ENCODE assay signal across 8 mouse cellular contexts in the genomic region with DNA sequence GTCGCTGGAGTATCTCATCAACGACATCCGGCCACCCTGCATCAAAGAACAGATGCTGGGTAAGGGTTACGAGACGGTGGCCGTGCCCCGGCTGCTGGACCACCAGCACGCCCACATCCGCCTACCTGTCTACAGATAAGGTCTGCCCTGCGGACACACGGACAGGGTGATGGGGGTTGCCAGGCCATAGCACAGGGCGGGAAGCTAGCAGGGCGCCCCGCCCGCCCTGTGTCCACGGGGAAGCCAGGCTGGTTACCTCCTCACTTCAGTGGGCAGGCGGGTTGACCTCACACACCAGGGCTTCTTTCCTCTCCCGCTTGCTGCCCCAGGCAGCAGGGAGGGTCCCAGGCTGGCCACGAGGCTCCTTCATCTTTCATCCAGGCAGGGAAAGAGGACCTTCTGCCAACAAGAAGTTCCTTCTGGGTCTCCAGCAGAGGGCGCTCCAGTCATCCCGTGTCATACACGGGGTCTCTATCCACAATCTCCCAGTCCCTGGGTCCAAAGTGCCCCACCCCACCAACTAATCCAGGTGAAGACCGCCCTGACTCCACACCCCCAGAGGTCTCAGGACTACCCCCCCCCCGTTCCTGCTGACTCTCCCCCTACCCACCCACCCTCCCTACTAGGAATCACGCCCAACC. TPM values are rescaled to one million over a fixed set of nuclear protein-coding genes. Genes with fewer than 3 reads are reported as not detected.
A peak's percentile ranks its signal among the peaks of the same experiment; 100 is the strongest.
DNase-seq lines count a peak whose midpoint lies in the region; ATAC-seq and TF ChIP-seq lines count a peak whose summit lies in the region.

No protein-coding gene starts in this region.

- no peak for TF ChIP-seq EP300 in heart, postnatal 0 days (IDR thresholded peaks at IDR 0.05; ENCODE audit: low read depth)

- WGBS in heart, postnatal 0 days, result 57% methylated on average over 25 of the region's 25 CpGs
- WGBS in heart, embryonic 10.5 days, result 52% methylated on average over 25 of the region's 25 CpGs
- WGBS in embryonic facial prominence, embryonic 11.5 days, result 68% methylated on average over 25 of the region's 25 CpGs

- H3K4me2 ChIP-seq in heart, postnatal 0 days (ENCODE audit: low read depth, low read length), result no peak overlapping the region
- no peak overlapping the region for H3K4me2 ChIP-seq in embryonic facial prominence, embryonic 11.5 days (ENCODE audit: low read depth, low read length)

- no peak for DNase-seq in heart, postnatal 0 days (ENCODE audit: low spot score)
- no peak for DNase-seq in heart, embryonic 10.5 days (ENCODE audit: low spot score)
- no peak for DNase-seq in testis, postnatal 14 days (ENCODE audit: low spot score)
- peak; percentile 74 for DNase-seq in embryonic facial prominence, embryonic 11.5 days (ENCODE audit: low spot score)
- DNase-seq in thymus, postnatal 25 days, result peak; percentile 50
- DNase-seq in left cerebral cortex, adult 9 months (ENCODE audit: low spot score in 2 of 2), result no peak
- DNase-seq in left cerebral cortex, adult 11 months (ENCODE audit: low spot score), result no peak

- no peak for ATAC-seq in heart, postnatal 0 days (ENCODE audit: insufficient read depth, low read depth)
- no peak for ATAC-seq in embryonic facial prominence, embryonic 11.5 days (replicated peaks; ENCODE audit: insufficient number of reproducible peaks, low FRiP score, low TSS enrichment, low read depth)

- no peaks in the 10 kb centered on the region for H3K36me3 ChIP-seq in heart, postnatal 0 days (replicated peaks; ENCODE audit: control insufficient read depth, insufficient read depth, low read length)
- H3K36me3 ChIP-seq in heart, embryonic 10.5 days, result no peaks in the 10 kb centered on the region; the same call in 1 of the 2 replicates
- H3K36me3 ChIP-seq in testis, adult 2 months (ENCODE audit: control insufficient read depth, insufficient read depth, low read length), result no peaks in the 10 kb centered on the region
- H3K36me3 ChIP-seq in embryonic facial prominence, embryonic 11.5 days (replicated peaks; ENCODE audit: control insufficient read depth, insufficient read depth, low read depth, low read length), result no peaks in the 10 kb centered on the region

- TF ChIP-seq CTCF in heart, postnatal 0 days (IDR thresholded peaks at IDR 0.05; ENCODE audit: low read depth), result peak; percentile 40
- peak; percentile 60; the same call in 1 of the 2 replicates for TF ChIP-seq CTCF in testis, adult 2 months (IDR thresholded peaks at IDR 0.05; ENCODE audit: control insufficient read depth, insufficient read depth, insufficient replicate concordance, low read depth, low read length)

- 0 out of 2 replicates have a peak, but pooled peaks cover 6% of the 10 kb centered on the region for H3K27me3 ChIP-seq in heart, postnatal 0 days (ENCODE audit: control insufficient read depth, insufficient read depth, low read length)
- H3K27me3 ChIP-seq in heart, embryonic 10.5 days (ENCODE audit: insufficient read depth, poor library complexity, severe bottlenecking), result peaks cover 48% of the 10 kb centered on the region
- no peaks in the 10 kb centered on the region for H3K27me3 ChIP-seq in testis, adult 2 months (ENCODE audit: control insufficient read depth, insufficient read depth, low read length)
- no peaks in the 10 kb centered on the region for H3K27me3 ChIP-seq in embryonic facial prominence, embryonic 11.5 days (ENCODE audit: control insufficient read depth, insufficient read depth, low read length)

- H3K4me3 ChIP-seq in heart, postnatal 0 days (ENCODE audit: low read depth, low read length), result no peak overlapping the region
- H3K4me3 ChIP-seq in heart, embryonic 10.5 days, result no peak overlapping the region
- H3K4me3 ChIP-seq in testis, adult 2 months (ENCODE audit: control insufficient read depth, low read depth, low read length), result no peak overlapping the region
- H3K4me3 ChIP-seq in embryonic facial prominence, embryonic 11.5 days (ENCODE audit: low read depth, low read length), result no peak overlapping the region

- H3K9me3 ChIP-seq in heart, postnatal 0 days (replicated peaks; ENCODE audit: control insufficient read depth, low read length), result no peaks in the 10 kb centered on the region
- no peaks in the 10 kb centered on the region for H3K9me3 ChIP-seq in heart, embryonic 10.5 days
- no peaks in the 10 kb centered on the region for H3K9me3 ChIP-seq in embryonic facial prominence, embryonic 11.5 days (replicated peaks; ENCODE audit: control insufficient read depth, low read length)

- H3K27ac ChIP-seq in heart, postnatal 0 days (ENCODE audit: low read depth), result no peak overlapping the region
- no peak overlapping the region; the same call in 1 of the 2 replicates for H3K27ac ChIP-seq in heart, embryonic 10.5 days
- no peak overlapping the region for H3K27ac ChIP-seq in testis, adult 2 months (ENCODE audit: control insufficient read depth, insufficient read depth, low read depth, low read length)
- no peak overlapping the region for H3K27ac ChIP-seq in embryonic facial prominence, embryonic 11.5 days (replicated peaks; ENCODE audit: low read depth, low read length)

- H3K9ac ChIP-seq in heart, postnatal 0 days (replicated peaks; ENCODE audit: low read depth, low read length), result no peak overlapping the region
- no peak overlapping the region for H3K9ac ChIP-seq in embryonic facial prominence, embryonic 11.5 days (replicated peaks; ENCODE audit: low read length)

- TF ChIP-seq POLR2A in testis, adult 2 months (IDR thresholded peaks at IDR 0.05; ENCODE audit: control insufficient read depth, low read depth, low read length), result no peak

- H3K4me1 ChIP-seq in heart, postnatal 0 days (ENCODE audit: control insufficient read depth, insufficient read depth), result peaks cover 16% of the 10 kb centered on the region
- H3K4me1 ChIP-seq in heart, embryonic 10.5 days, result peaks cover 34% of the 10 kb centered on the region
- peaks cover 4% of the 10 kb centered on the region; the same call in 1 of the 2 replicates for H3K4me1 ChIP-seq in testis, adult 2 months (ENCODE audit: control insufficient read depth, insufficient read depth, low read length)
- H3K4me1 ChIP-seq in embryonic facial prominence, embryonic 11.5 days (ENCODE audit: control insufficient read depth, insufficient read depth, low read length), result no peaks in the 10 kb centered on the region; the same call in 1 of the 2 replicates

RNA-seq across cellular contexts. Expression of a gene that starts 44.3 kb away (rescaled TPM):
- total RNA-seq in heart, postnatal 0 days (2014; rRNA removed; ENCODE audit: low replicate concordance), result 0.97 and 5.0 TPM in 2 replicates
- 0.97 and 1.3 TPM in 2 replicates for polyA plus RNA-seq in heart, postnatal 0 days (2015; fragmentation: Nextera tagmentation; extraction: Ambion mirVana)
- 0.60 and 1.5 TPM in 2 replicates for polyA plus RNA-seq in heart, embryonic 10.5 days (2016; fragmentation: Nextera tagmentation; extraction: Ambion mirVana)
- polyA plus RNA-seq in testis, adult 2 months (2012; rRNA removed), result 22.5 and 23.4 TPM in 2 replicates
- 2.5 and 2.7 TPM in 2 replicates for polyA plus RNA-seq in embryonic facial prominence, embryonic 11.5 days (2014; fragmentation: Nextera tagmentation; extraction: Ambion mirVana)

RNA-seq across cellular contexts. Expression of a gene that starts 46.1 kb away (rescaled TPM):
- total RNA-seq in heart, postnatal 0 days (2014; rRNA removed; ENCODE audit: low replicate concordance), result 2.3 and 3.4 TPM in 2 replicates
- 0.87 and 0.93 TPM in 2 replicates for polyA plus RNA-seq in heart, postnatal 0 days (2015; fragmentation: Nextera tagmentation; extraction: Ambion mirVana)
- 1.1 TPM in 2 replicates for polyA plus RNA-seq in heart, embryonic 10.5 days (2016; fragmentation: Nextera tagmentation; extraction: Ambion mirVana)
- 0.93 and 1.9 TPM in 2 replicates for polyA plus RNA-seq in testis, adult 2 months (2012; rRNA removed)
- polyA plus RNA-seq in embryonic facial prominence, embryonic 11.5 days (2014; fragmentation: Nextera tagmentation; extraction: Ambion mirVana), result 0.85 and 1.1 TPM in 2 replicates

Comparison
In these comparisons a context has a peak if more than half of its experiments do, and no peak if none do; other contexts are left out.
1. DNase-seq: peak in embryonic facial prominence, embryonic 11.5 days (single experiment) and thymus, postnatal 25 days (single experiment); none in heart, postnatal 0 days (single experiment), heart, embryonic 10.5 days (single experiment), testis, postnatal 14 days (single experiment), left cerebral cortex, adult 9 months (0 of 2) and left cerebral cortex, adult 11 months (single experiment).